Mouse (Mus musculus) lung, postnatal 0 days (tissue): Measurements from ENCODE around the gene Plaur. TPM values are rescaled to one million over a fixed set of nuclear protein-coding genes. Genes with fewer than 3 reads are reported as not detected.

Experiments
- ATAC-seq: fragments of 200-750 bp; cut with Nextera tagmentation; 2 replicates; pipeline ENCODE4 v1.8.0; 2017; ENCODE audit warnings: moderate library complexity
- DNase-seq: peaks from one replicate; pipeline ENCODE4 v3.0.0-alpha.2; 2016; ENCODE audit warnings: low spot score
- H3K27ac ChIP-seq: fragments of 300-500 bp; sonication (generic); 2 replicates; pipeline ENCODE4 v1.5.1; 2014; ENCODE audit warnings: antibody characterized with exemption, mild to moderate bottlenecking, low read length, mixed read lengths
- H3K27me3 ChIP-seq: fragments of 300-500 bp; sonication (generic); replicated peaks from 2 replicates; pipeline ENCODE4 v1.6.1; 2014; ENCODE audit warnings: low read length, mixed read lengths; ENCODE audit not compliant: insufficient read depth
- H3K36me3 ChIP-seq: fragments of 300-500 bp; sonication (generic); 2 replicates; pipeline ENCODE4 v1.6.1; 2014; ENCODE audit warnings: low read length, mixed read lengths; ENCODE audit not compliant: insufficient read depth
- H3K4me1 ChIP-seq: fragments of 300-500 bp; sonication (generic); 2 replicates; pipeline ENCODE4 v1.6.1; 2014; ENCODE audit warnings: antibody characterized with exemption, low read depth, low read length, mixed read lengths; ENCODE audit not compliant: insufficient read depth
- H3K4me2 ChIP-seq: fragments of 300-500 bp; sonication (generic); replicated peaks from 2 replicates; pipeline ENCODE4 v1.6.1; 2014; ENCODE audit warnings: low read depth, mild to moderate bottlenecking, low read length, moderate library complexity, mixed read lengths
- H3K4me3 ChIP-seq: fragments of 300-500 bp; sonication (generic); 2 replicates; pipeline ENCODE4 v1.5.1; 2014; ENCODE audit warnings: low read depth, low read length
- H3K9ac ChIP-seq: fragments of 300-500 bp; sonication (generic); replicated peaks from 2 replicates; pipeline ENCODE4 v1.6.1; 2014; ENCODE audit warnings: low read depth, mild to moderate bottlenecking
- H3K9me3 ChIP-seq: fragments of 300-500 bp; sonication (generic); 2 replicates; pipeline ENCODE4 v1.6.1; 2016; ENCODE audit warnings: low read length, mixed read lengths
- CTCF ChIP-seq: IDR thresholded peaks from 2 replicates; pipeline ENCODE4 v1.5.1; 2016; ENCODE audit warnings: antibody characterized with exemption, mild to moderate bottlenecking
- EP300 ChIP-seq: IDR thresholded peaks from 2 replicates; pipeline ENCODE4 v1.6.1; 2016; ENCODE audit warnings: antibody characterized with exemption, mild to moderate bottlenecking, control low read depth
- WGBS: fragments of 180-500 bp; shearing (Covaris S2); extraction: QIAGEN DNeasy Blood & Tissue Kit; methylation state at CpG from one replicate; pipeline ENCODE4 v1.1.7; 2014; 5-methylcytosine and 5-hydroxymethylcytosine counted together
- polyA plus RNA-seq: library from polyadenylated mRNA; unstranded; fragments of >200 nt; fragmentation: Nextera tagmentation; extraction: Ambion mirVana; gene quantifications from 2 replicates; pipeline ENCODE4 v1.2.1, GENCODE M21; 2015

The Plaur gene
- polyA plus RNA-seq, 1 experiment from 2014 or later: 72.0 TPM

DNA sequence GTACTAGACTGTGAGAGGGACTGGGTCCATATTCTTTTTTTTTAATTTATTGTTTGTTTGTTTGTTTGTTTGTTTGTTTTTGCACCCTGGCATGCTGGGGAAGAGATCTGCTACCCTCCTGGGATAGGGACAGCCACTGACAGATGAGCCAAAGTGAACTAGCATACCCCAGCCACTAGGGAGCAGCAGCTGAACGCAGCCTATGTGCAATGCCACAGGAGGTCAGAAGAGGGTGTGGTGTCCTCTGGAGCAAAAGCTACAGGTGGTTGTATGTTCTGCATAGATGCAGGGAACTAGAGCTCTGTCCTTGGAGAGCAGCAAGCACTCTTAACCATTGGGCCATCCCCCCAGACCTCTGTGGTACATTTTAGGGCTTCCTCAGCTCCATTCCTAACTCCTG is 20.5 kb upstream of the Plaur start:
- H3K9me3 ChIP-seq: no peaks in the 10 kb centered on the region
- TF ChIP-seq CTCF (peak; percentile 99), EP300 (no peak)
- 8% methylated on average over 1 of the region's 1 CpGs for WGBS

DNA sequence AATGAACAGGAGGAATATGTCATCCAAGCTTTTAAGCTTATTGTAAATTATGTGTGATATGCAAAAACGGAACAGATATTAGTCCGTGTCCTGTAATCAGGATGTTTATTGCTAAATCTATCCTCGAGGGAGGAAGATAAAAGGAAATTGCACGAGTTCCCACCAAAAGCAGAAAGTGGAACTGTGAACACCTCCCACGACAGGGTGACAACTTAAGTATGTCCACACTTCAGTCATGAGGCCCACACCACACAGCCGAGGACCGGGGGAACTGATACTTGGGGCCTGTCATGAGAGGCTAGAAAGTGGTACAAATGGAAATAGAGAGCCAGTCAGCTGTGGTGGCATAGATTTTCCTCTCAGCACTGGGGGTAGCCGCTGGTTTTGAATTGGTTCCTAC is 20.0 kb upstream of the Plaur start:
- Histone ChIP-seq H3K27me3 (no peaks in the 10 kb centered on the region), H3K27ac (no peak overlapping the region), H3K4me2 (no peak overlapping the region), H3K9me3 (no peaks in the 10 kb centered on the region), H3K36me3 (no peaks in the 10 kb centered on the region), H3K4me3 (no peak overlapping the region), H3K4me1 (no peaks in the 10 kb centered on the region), H3K9ac (no peak overlapping the region)
- DNase-seq (peak; percentile 45), ATAC-seq (peak; percentile 55)
- TF ChIP-seq CTCF (no peak), EP300 (peak; percentile 59)
- WGBS: 44% methylated on average over 8 of the region's 8 CpGs

More for the DNA sequence above, 20.5 kb upstream of the Plaur start:
- Histone ChIP-seq H3K36me3 (no peaks in the 10 kb centered on the region), H3K27me3 (no peaks in the 10 kb centered on the region), H3K9ac (no peak overlapping the region), H3K4me2 (no peak overlapping the region), H3K4me3 (no peak overlapping the region), H3K27ac (no peak overlapping the region), H3K4me1 (no peaks in the 10 kb centered on the region)
- peak; percentile 86 for DNase-seq
- ATAC-seq: peak; percentile 77

DNA sequence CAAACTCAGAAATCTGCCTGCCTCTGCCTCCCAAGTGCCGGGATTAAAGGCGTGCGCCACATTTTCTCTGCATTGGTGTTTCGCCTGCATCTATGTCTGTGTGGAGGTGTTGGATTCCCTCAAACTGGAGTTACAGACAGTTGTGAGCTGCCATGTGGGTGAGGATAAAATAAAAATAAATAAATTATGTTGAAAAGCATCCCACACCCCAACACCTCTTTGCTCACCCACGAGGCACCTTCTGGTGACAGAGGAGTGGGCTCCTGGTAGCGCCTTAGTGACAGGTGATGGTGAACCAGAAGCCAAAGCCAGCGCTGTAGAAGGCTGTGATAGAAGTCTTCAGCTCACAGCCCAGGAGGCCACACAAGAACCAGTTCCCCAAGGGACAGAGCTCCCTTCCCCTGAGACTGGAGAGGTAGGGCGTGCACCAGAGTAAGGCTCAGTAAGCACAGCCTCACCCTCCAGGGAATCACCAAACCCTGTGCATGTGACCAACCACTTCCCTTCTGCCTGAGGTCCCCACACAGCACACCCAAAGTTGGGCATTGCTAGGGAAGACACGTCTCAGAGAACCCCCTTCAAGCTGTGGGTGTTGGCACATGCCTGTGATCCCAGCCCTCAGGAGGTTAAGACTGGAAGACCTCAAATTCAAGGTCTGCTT is 16.9 kb upstream of the Plaur start:
- whole genome bisulfite sequencing: 81% methylated on average over 9 of the region's 9 CpGs
- H3K27me3 ChIP-seq: no peaks in the 10 kb centered on the region
- H3K9ac ChIP-seq: no peak overlapping the region
- 0 out of 2 replicates have a peak, but pooled peaks cover under 1% of the 10 kb centered on the region for H3K4me1 ChIP-seq
- no peak for TF ChIP-seq EP300
- DNase-seq: peak; percentile 31
- no peaks in the 10 kb centered on the region for H3K36me3 ChIP-seq
- no peak for ATAC-seq
- no peak overlapping the region for H3K4me2 ChIP-seq
- H3K4me3 ChIP-seq: no peak overlapping the region
- H3K27ac ChIP-seq: no peak overlapping the region
- no peaks in the 10 kb centered on the region for H3K9me3 ChIP-seq

DNA sequence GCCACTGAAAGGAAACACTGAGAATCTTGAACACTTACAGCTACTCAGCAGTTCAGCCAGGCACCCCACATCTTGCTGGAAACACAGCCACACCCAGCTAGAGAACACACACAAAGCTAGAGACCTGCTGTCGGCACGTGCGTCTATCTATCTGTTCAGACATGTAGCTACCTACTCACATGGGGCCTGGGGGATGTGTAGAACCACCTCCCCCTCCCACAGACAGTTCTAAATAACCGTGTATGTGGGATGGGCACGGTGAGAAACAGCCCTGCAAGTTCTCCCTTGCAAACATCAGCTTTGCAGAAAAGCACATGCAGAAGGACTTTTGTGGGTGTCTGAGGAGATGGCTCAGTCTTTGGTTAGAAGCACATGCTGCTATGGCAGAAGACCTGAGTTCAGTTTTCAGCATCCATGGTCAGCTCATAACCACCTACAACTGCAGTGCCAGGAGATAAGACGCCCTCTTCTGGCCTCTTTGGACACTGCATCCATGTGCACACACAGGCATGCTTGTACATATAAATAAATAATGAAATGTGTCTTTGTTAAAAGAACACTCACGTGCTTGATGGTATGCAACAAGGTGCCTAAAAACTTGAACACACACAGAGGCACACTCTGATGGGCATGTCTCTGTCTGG is 15.5 kb upstream of the Plaur start:
- 68% methylated on average over 7 of the region's 7 CpGs for WGBS

DNA sequence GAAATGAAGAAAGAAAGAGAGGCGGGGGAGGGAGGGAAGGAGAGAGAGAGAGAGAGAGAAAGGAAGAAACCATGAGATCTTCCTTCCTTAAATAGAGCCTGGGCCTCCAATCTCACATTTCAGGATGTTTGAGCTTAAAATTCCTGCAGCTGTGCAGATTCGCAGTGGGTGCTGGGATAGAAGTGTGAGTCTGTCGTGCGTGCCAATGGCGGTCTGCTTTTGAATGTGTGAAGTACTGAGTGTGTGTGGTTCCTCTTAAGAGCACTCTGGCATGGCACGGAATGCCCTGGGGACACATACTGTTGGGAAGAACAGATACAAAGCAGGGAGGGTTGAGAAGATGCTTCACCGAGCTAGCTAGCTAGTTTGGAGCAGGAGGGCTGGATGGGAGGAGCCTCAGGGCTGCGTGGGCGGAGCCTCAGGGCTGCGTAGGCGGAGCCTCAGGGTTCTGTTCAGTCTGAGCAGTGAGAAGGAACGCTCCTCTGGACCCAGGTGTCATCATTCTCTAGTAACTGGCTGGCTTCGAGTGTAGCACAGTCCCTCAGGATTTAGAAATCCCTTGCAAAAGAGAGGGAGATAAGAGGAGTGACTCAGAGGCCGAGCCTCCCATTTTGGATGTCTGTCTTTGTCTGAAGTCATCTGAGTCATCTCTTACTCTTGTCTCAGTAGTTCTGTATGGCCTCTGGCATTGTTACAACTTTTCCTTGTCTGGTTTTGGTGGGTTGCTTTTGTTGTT is 13.3 kb upstream of the Plaur start:
- H3K27ac ChIP-seq: no peak overlapping the region

More for the DNA sequence above, 15.5 kb upstream of the Plaur start:
- no peaks in the 10 kb centered on the region for H3K27me3 ChIP-seq
- H3K9me3 ChIP-seq: no peaks in the 10 kb centered on the region
- TF ChIP-seq CTCF: peak; percentile 32
- no peak for TF ChIP-seq EP300
- H3K4me3 ChIP-seq: no peak overlapping the region
- DNase-seq (no peak), ATAC-seq (no peak)
- no peak overlapping the region for H3K27ac ChIP-seq
- 0 out of 2 replicates have a peak, but pooled peaks cover 3% of the 10 kb centered on the region for H3K4me1 ChIP-seq
- no peak overlapping the region for H3K4me2 ChIP-seq
- no peak overlapping the region for H3K9ac ChIP-seq
- no peaks in the 10 kb centered on the region for H3K36me3 ChIP-seq

DNA sequence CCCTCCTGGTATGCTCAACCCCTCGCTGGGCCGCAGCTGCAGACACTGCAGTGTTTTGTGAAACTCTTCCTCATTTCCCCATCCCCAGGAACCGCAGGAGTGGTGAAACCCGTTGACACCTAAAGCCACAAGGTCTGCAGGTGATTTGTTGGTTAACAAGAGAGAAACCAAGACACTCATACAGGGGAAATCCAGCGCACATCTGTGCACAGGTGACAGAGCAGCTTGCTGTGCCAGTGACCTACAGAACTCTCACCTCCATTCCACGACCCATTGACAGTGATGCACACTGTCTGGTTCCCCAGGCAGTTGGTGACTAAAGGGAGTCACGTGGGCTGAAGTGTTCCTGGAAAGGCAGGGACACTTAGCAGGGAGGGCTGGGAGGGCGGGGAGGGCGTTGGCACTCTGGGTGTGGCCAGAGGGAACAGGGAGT is 11.7 kb upstream of the Plaur start:
- H3K27ac ChIP-seq: no peak overlapping the region
- DNase-seq (peak; percentile 49), ATAC-seq (peak; percentile 30)
- H3K9me3 ChIP-seq: no peaks in the 10 kb centered on the region
- H3K36me3 ChIP-seq: no peaks in the 10 kb centered on the region
- WGBS: 49% methylated on average over 9 of the region's 9 CpGs
- H3K27me3 ChIP-seq: no peaks in the 10 kb centered on the region
- no peak for TF ChIP-seq CTCF
- peak; percentile 42 for TF ChIP-seq EP300
- H3K4me2 ChIP-seq: no peak overlapping the region
- 0 out of 2 replicates have a peak, but pooled peaks cover 3% of the 10 kb centered on the region for H3K4me1 ChIP-seq
- no peak overlapping the region for H3K4me3 ChIP-seq
- no peak overlapping the region for H3K9ac ChIP-seq

More for the DNA sequence above, 13.3 kb upstream of the Plaur start:
- Histone ChIP-seq H3K4me3 (no peak overlapping the region), H3K27me3 (no peaks in the 10 kb centered on the region), H3K9ac (no peak overlapping the region), H3K4me1 (0 out of 2 replicates have a peak, but pooled peaks cover 3% of the 10 kb centered on the region), H3K36me3 (no peaks in the 10 kb centered on the region), H3K4me2 (no peak overlapping the region), H3K9me3 (no peaks in the 10 kb centered on the region)
- DNase-seq: peak; percentile 67
- 38% methylated on average over 14 of the region's 14 CpGs for whole genome bisulfite sequencing
- no peak for TF ChIP-seq EP300
- no peak for TF ChIP-seq CTCF
- ATAC-seq: peak; percentile 40; the same call in 1 of the 2 replicates
